In genomic region chr1:34100385-34100784, GRCm38 (mm10) we compare ENCODE assay signal across 26 mouse cellular contexts.
DNase-seq lines count a peak whose midpoint lies in the region; ATAC-seq lines count a peak whose summit lies in the region.
"Had no signal": no experiment of that assay in that cellular context is flagged by ENCODE, and none has a peak within 500 bp of the region (broad histone marks: within the 10 kb centered on the region; RNA-seq: fewer than 3 reads in every experiment).

No protein-coding gene starts in this region.

- peaks cover 28% of the 10 kb centered on the region for H3K4me1 ChIP-seq in kidney, embryonic 16.5 days (ENCODE audit: insufficient read depth, low read length)
- peaks cover 24% of the 10 kb centered on the region for H3K4me1 ChIP-seq in kidney, embryonic 14.5 days (ENCODE audit: control insufficient read depth, insufficient read depth, low read length)
- peaks cover 23% of the 10 kb centered on the region for H3K4me1 ChIP-seq in neural tube, embryonic 12.5 days
- H3K4me1 ChIP-seq in neural tube, embryonic 15.5 days, result peaks cover 36% of the 10 kb centered on the region
- H3K4me1 ChIP-seq: embryonic facial prominence, embryonic 15.5 days had no signal

- 0 out of 2 replicates have a peak overlapping the region, but pooled peaks have one; percentile 7 for H3K27ac ChIP-seq in kidney, embryonic 16.5 days (ENCODE audit: low read length)
- no peak overlapping the region for H3K27ac ChIP-seq in kidney, embryonic 14.5 days (ENCODE audit: low read depth, low read length)
- no peak overlapping the region for H3K27ac ChIP-seq in neural tube, embryonic 12.5 days
- no peak overlapping the region for H3K27ac ChIP-seq in neural tube, embryonic 15.5 days (replicated peaks)
- H3K27ac ChIP-seq: embryonic facial prominence, embryonic 12.5 days; embryonic facial prominence, embryonic 15.5 days; gastrocnemius, adult 2 months; heart, embryonic 10.5 days; heart, embryonic 13.5 days; hindbrain, embryonic 14.5 days had no signal

- no peak overlapping the region for H3K9ac ChIP-seq in kidney, embryonic 16.5 days (replicated peaks; ENCODE audit: low read length)
- H3K9ac ChIP-seq in kidney, embryonic 14.5 days (ENCODE audit: low read depth, low read length), result no peak overlapping the region
- H3K9ac ChIP-seq in neural tube, embryonic 12.5 days, result no peak overlapping the region
- H3K9ac ChIP-seq in neural tube, embryonic 15.5 days (replicated peaks), result no peak overlapping the region
- H3K9ac ChIP-seq: embryonic facial prominence, embryonic 12.5 days; embryonic facial prominence, embryonic 15.5 days; forebrain, postnatal 0 days; heart, embryonic 13.5 days; hindbrain, embryonic 14.5 days had no signal

- H3K4me2 ChIP-seq in kidney, embryonic 16.5 days (replicated peaks; ENCODE audit: low read depth, low read length), result no peak overlapping the region
- H3K4me2 ChIP-seq in kidney, embryonic 14.5 days (replicated peaks; ENCODE audit: low read depth, low read length), result no peak overlapping the region
- H3K4me2 ChIP-seq in neural tube, embryonic 12.5 days (replicated peaks), result no peak overlapping the region
- no peak overlapping the region for H3K4me2 ChIP-seq in neural tube, embryonic 15.5 days
- H3K4me2 ChIP-seq: embryonic facial prominence, embryonic 12.5 days; embryonic facial prominence, embryonic 15.5 days; heart, embryonic 13.5 days; hindbrain, embryonic 14.5 days had no signal

- peaks cover 4% of the 10 kb centered on the region; the same call in 1 of the 2 replicates for H3K9me3 ChIP-seq in kidney, embryonic 16.5 days (ENCODE audit: low read length)
- H3K9me3 ChIP-seq in kidney, embryonic 14.5 days (ENCODE audit: control insufficient read depth, low read length), result 0 out of 2 replicates have a peak, but pooled peaks cover 2% of the 10 kb centered on the region
- no peaks in the 10 kb centered on the region for H3K9me3 ChIP-seq in neural tube, embryonic 12.5 days
- no peaks in the 10 kb centered on the region for H3K9me3 ChIP-seq in neural tube, embryonic 15.5 days (replicated peaks)
- H3K9me3 ChIP-seq: embryonic facial prominence, embryonic 12.5 days; embryonic facial prominence, embryonic 15.5 days; heart, embryonic 10.5 days had no signal

- ATAC-seq in kidney, embryonic 16.5 days (ENCODE audit: low FRiP score, low TSS enrichment), result no peak
- no peak for ATAC-seq in kidney, embryonic 14.5 days (ENCODE audit: low FRiP score, low TSS enrichment)
- peak; percentile 42; the same call in 1 of the 2 replicates for ATAC-seq in neural tube, embryonic 12.5 days (ENCODE audit: low FRiP score, low read depth)
- no peak for ATAC-seq in neural tube, embryonic 15.5 days (ENCODE audit: low FRiP score)
- ATAC-seq: activated CD4-positive, CD25-positive, alpha-beta regulatory T cell, adult 4 months; CD4-positive, CD25-positive, alpha-beta regulatory T cell, adult 4 months; forebrain, embryonic 14.5 days; forebrain, postnatal 0 days had no signal

- H3K36me3 ChIP-seq in kidney, embryonic 16.5 days (ENCODE audit: insufficient read depth, low read length), result 0 out of 2 replicates have a peak, but pooled peaks cover 2% of the 10 kb centered on the region
- no peaks in the 10 kb centered on the region for H3K36me3 ChIP-seq in kidney, embryonic 14.5 days (ENCODE audit: control insufficient read depth, insufficient read depth, low read length)
- H3K36me3 ChIP-seq in neural tube, embryonic 12.5 days, result no peaks in the 10 kb centered on the region
- H3K36me3 ChIP-seq in neural tube, embryonic 15.5 days, result no peaks in the 10 kb centered on the region
- H3K36me3 ChIP-seq: embryonic facial prominence, embryonic 12.5 days; embryonic facial prominence, embryonic 15.5 days; heart, embryonic 10.5 days had no signal

- no peak overlapping the region for H3K4me3 ChIP-seq in kidney, embryonic 16.5 days (ENCODE audit: low read length)
- H3K4me3 ChIP-seq in kidney, embryonic 14.5 days (ENCODE audit: low read length), result no peak overlapping the region
- H3K4me3 ChIP-seq in neural tube, embryonic 12.5 days, result no peak overlapping the region
- H3K4me3 ChIP-seq in neural tube, embryonic 15.5 days (replicated peaks), result no peak overlapping the region
- H3K4me3 ChIP-seq: embryonic facial prominence, embryonic 12.5 days; embryonic facial prominence, embryonic 15.5 days; gastrocnemius, adult 2 months; heart, embryonic 10.5 days; heart, embryonic 13.5 days had no signal

- H3K27me3 ChIP-seq in kidney, embryonic 16.5 days (ENCODE audit: insufficient read depth, low read length), result no peaks in the 10 kb centered on the region
- H3K27me3 ChIP-seq in kidney, embryonic 14.5 days (ENCODE audit: control insufficient read depth, insufficient read depth, low read length), result no peaks in the 10 kb centered on the region
- H3K27me3 ChIP-seq in neural tube, embryonic 12.5 days (replicated peaks), result no peaks in the 10 kb centered on the region
- H3K27me3 ChIP-seq in neural tube, embryonic 15.5 days (replicated peaks), result no peaks in the 10 kb centered on the region
- H3K27me3 ChIP-seq: embryonic facial prominence, embryonic 12.5 days; embryonic facial prominence, embryonic 15.5 days; heart, embryonic 13.5 days had no signal

- 28% methylated on average over 4 of the region's 4 CpGs for WGBS in kidney, embryonic 16.5 days
- WGBS in kidney, embryonic 14.5 days, result 20% methylated on average over 4 of the region's 4 CpGs
- 21% methylated on average over 4 of the region's 4 CpGs for WGBS in neural tube, embryonic 12.5 days
- 11% methylated on average over 4 of the region's 4 CpGs for WGBS in neural tube, embryonic 15.5 days

- peak; percentile 50 for DNase-seq in retina, postnatal 1 day
- no peak for DNase-seq in urinary bladder, adult 18-20 months (ENCODE audit: low spot score in 2 of 2)
- DNase-seq: adrenal gland, adult 8-10 months; adrenal gland, postnatal 25 days; cerebellum, adult 11-12 months; cerebellum, adult 8-10 months; cerebellum, postnatal 10 days; cerebellum, postnatal 36 days; forebrain, postnatal 0 days; gastrocnemius, adult 2 months; gastrocnemius, postnatal 14 days; heart, adult 18-20 months; heart, postnatal 14 days; heart, postnatal 4 days had no signal
